Mouse (Mus musculus) induced T-regulatory cell, adult 2 months (primary cell): ENCODE measurements around the gene Mybl2.
A peak's percentile ranks its signal among the peaks of the same experiment; 100 is the strongest.

Source experiments
- DNase-seq: peaks from one replicate; pipeline ENCODE4 v3.0.0-alpha.2; 2012; ENCODE audit warnings: low read depth

The Mybl2 gene

GRCm38 (mm10) chr2:163071590-163071989 lies 17.1 kb downstream of the Mybl2 start:
- no peak for DNase-seq

- no peak for DNase-seq
Measured at GRCm38 (mm10) chr2:163073023-163073757, 18.7 kb downstream of the Mybl2 start.

GRCm38 (mm10) chr2:163074006-163074405 lies 19.5 kb downstream of the Mybl2 start:
- DNase-seq = no peak

GRCm38 (mm10) chr2:163074808-163075207 lies 20.3 kb downstream of the Mybl2 start:
- no peak for DNase-seq

GRCm38 (mm10) chr2:163075234-163075633 lies 20.7 kb downstream of the Mybl2 start:
- no peak for DNase-seq

GRCm38 (mm10) chr2:163079041-163079440 lies 24.6 kb downstream of the Mybl2 start:
- no peak for DNase-seq

- no peak for DNase-seq
Measured at GRCm38 (mm10) chr2:163082591-163082990, 28.1 kb downstream of the Mybl2 start.

GRCm38 (mm10) chr2:163084519-163084918 lies 30.0 kb downstream of the Mybl2 start:
- DNase-seq = no peak

- DNase-seq = no peak
Measured at GRCm38 (mm10) chr2:163085047-163085446, 30.6 kb downstream of the Mybl2 start.

- no peak for DNase-seq
Measured at GRCm38 (mm10) chr2:163086561-163086960, 32.1 kb downstream of the Mybl2 start.

- no peak for DNase-seq
Measured at GRCm38 (mm10) chr2:163087728-163088127, 33.2 kb downstream of the Mybl2 start, which contains the start of gene Gtsf1l. Gtsf1l (minus strand) TSS chr2:163087855.

GRCm38 (mm10) chr2:163089475-163090123 lies 35.1 kb downstream of the Mybl2 start:
- peak; percentile 52 for DNase-seq

GRCm38 (mm10) chr2:163094909-163095308 lies 40.4 kb downstream of the Mybl2 start:
- no peak for DNase-seq

- no peak for DNase-seq
Measured at GRCm38 (mm10) chr2:163095784-163096183, 41.3 kb downstream of the Mybl2 start.

GRCm38 (mm10) chr2:163099919-163100318 lies 45.4 kb downstream of the Mybl2 start:
- DNase-seq = peak; percentile 42

- peak; percentile 21 for DNase-seq
Measured at GRCm38 (mm10) chr2:163100551-163100950, 46.1 kb downstream of the Mybl2 start.

- DNase-seq = peak; percentile 73
Measured at GRCm38 (mm10) chr2:163101646-163102203, 47.2 kb downstream of the Mybl2 start.

GRCm38 (mm10) chr2:163102216-163102615 lies 47.7 kb downstream of the Mybl2 start:
- no peak for DNase-seq

GRCm38 (mm10) chr2:163102900-163103653 lies 48.6 kb downstream of the Mybl2 start:
- peak; percentile 95 for DNase-seq

GRCm38 (mm10) chr2:163104086-163104770 lies 49.7 kb downstream of the Mybl2 start:
- DNase-seq = peak; percentile 41

- DNase-seq = no peak
Measured at GRCm38 (mm10) chr2:163108385-163108784, 53.9 kb downstream of the Mybl2 start.

- peak; percentile 44 for DNase-seq
Measured at GRCm38 (mm10) chr2:163110706-163111105, 56.2 kb downstream of the Mybl2 start.
